Mouse (Mus musculus) hindbrain, embryonic 15.5 days (tissue): Measurements from ENCODE around the gene Mttp. TPM values are rescaled to one million over a fixed set of nuclear protein-coding genes. Genes with fewer than 3 reads are reported as not detected.
A peak's percentile ranks its signal among the peaks of the same experiment; 100 is the strongest.

Source experiments
- ATAC-seq: fragments of 200-750 bp; cut with Nextera tagmentation; 2 replicates; pipeline ENCODE4 v1.8.0; 2017; ENCODE audit warnings: low read depth, moderate number of reproducible peaks, moderate TSS enrichment; ENCODE audit not compliant: low FRiP score
- H3K27ac ChIP-seq: fragments of 300-500 bp; sonication (generic); replicated peaks from 2 replicates; pipeline ENCODE4 v1.5.1; 2015; ENCODE audit warnings: mild to moderate bottlenecking, inconsistent platforms
- H3K27me3 ChIP-seq: fragments of 300-500 bp; sonication (generic); 2 replicates; pipeline ENCODE4 v1.6.1; 2015; ENCODE audit warnings: control low read depth, inconsistent platforms
- H3K36me3 ChIP-seq: fragments of 300-500 bp; sonication (generic); 2 replicates; pipeline ENCODE4 v1.6.1; 2015; ENCODE audit warnings: control low read depth, inconsistent platforms
- H3K4me1 ChIP-seq: fragments of 300-500 bp; sonication (generic); replicated peaks from 2 replicates; pipeline ENCODE4 v1.6.1; 2015; ENCODE audit warnings: control low read depth, inconsistent platforms
- H3K4me2 ChIP-seq: fragments of 300-500 bp; sonication (generic); 2 replicates; pipeline ENCODE4 v1.6.1; 2015; ENCODE audit warnings: moderate library complexity, mild to moderate bottlenecking, inconsistent platforms
- H3K4me3 ChIP-seq: fragments of 300-500 bp; sonication (generic); 2 replicates; pipeline ENCODE4 v1.5.1; 2015; ENCODE audit warnings: mild to moderate bottlenecking, inconsistent platforms
- H3K9ac ChIP-seq: fragments of 300-500 bp; sonication (generic); 2 replicates; pipeline ENCODE4 v1.6.1; 2015; ENCODE audit warnings: inconsistent platforms
- H3K9me3 ChIP-seq: fragments of 300-500 bp; sonication (generic); 2 replicates; pipeline ENCODE4 v1.6.1; 2016; ENCODE audit warnings: control low read depth, inconsistent platforms
- WGBS: fragments of 180-500 bp; shearing (Covaris S2); methylation state at CpG from one replicate; pipeline ENCODE4 v1.1.7; 2015; 5-methylcytosine and 5-hydroxymethylcytosine counted together
- polyA plus RNA-seq: library from polyadenylated mRNA; unstranded; fragments of >200 nt; fragmentation: Nextera tagmentation; extraction: Ambion mirVana; gene quantifications from 2 replicates; pipeline ENCODE4 v1.2.1, GENCODE M21; 2015

Gene Mttp
- polyA plus RNA-seq, 1 experiment from 2014 or later, result 9.5 TPM

DNA sequence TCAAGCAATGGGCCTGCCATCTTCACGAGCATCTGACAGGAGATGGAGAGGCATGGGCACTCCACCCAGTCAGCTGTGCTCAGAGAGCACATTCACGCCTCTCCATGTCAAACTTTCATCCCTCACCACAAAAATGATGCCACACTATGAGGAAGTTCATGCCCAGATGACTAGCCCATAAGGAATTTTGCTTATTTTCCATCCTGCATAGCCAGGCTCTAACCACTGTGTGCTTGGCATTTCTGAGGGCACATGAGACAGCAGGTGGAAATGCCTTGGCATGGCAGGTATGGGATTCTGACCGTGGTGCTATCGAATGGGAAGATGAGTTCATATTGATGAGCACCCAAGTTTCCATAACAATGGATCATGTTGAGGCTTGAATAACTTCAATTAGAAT is 41.1 kb downstream of the Mttp start:
- H3K9ac ChIP-seq, result no peak overlapping the region
- H3K27me3 ChIP-seq, result no peaks in the 10 kb centered on the region
- H3K27ac ChIP-seq, result no peak overlapping the region
- 95% methylated on average over 4 of the region's 4 CpGs for WGBS
- no peak overlapping the region for H3K4me2 ChIP-seq
- H3K4me1 ChIP-seq, result no peaks in the 10 kb centered on the region
- no peak overlapping the region for H3K4me3 ChIP-seq
- ATAC-seq, result no peak
- no peaks in the 10 kb centered on the region for H3K9me3 ChIP-seq
- no peaks in the 10 kb centered on the region for H3K36me3 ChIP-seq

DNA sequence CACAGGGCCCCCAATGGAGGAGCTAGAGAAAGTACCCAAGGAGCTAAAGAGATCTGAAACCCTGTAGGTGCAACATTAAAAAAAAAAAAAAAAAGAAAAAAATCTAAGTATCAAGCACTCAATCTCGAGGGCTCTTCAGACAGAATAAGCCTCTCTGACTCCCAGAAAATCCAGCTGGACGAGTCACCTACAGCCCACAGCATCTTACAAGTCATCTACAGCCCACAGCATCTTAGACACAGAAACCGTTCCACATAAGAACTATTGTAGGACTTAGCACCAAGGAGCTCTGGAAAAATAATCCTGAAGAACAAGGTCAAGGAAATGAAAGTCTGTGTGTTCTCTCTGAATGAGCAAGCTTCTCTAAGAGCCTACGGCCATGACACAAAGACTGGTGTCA is 42.8 kb downstream of the Mttp start:
- Histone ChIP-seq H3K36me3 (no peaks in the 10 kb centered on the region), H3K27ac (no peak overlapping the region), H3K4me2 (no peak overlapping the region), H3K9me3 (no peaks in the 10 kb centered on the region), H3K4me1 (no peaks in the 10 kb centered on the region), H3K9ac (no peak overlapping the region), H3K4me3 (no peak overlapping the region), H3K27me3 (no peaks in the 10 kb centered on the region)
- WGBS, result 94% methylated on average over 4 of the region's 4 CpGs
- ATAC-seq, result no peak

DNA sequence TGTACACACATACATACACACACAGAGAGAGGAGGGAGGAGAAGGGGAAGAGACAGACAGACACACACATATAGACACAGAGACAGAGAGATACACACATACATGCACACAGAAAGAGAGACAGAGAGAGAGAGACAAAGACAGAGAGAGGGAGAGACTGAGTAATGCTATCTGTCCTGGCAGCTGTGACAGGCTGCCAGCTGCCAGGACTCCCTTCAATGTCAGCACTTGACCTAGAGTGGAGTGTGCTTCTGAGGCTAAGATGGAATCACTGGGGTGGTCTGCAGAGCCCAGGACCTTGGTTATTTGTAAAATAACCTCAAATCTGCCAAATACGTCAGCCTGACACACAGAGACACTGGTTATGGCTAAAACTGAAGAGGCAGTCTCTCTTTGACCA is 47.0 kb downstream of the Mttp start:
- Histone ChIP-seq H3K4me1 (0 out of 2 replicates have a peak, but pooled peaks cover 7% of the 10 kb centered on the region), H3K9me3 (no peaks in the 10 kb centered on the region), H3K27me3 (no peaks in the 10 kb centered on the region), H3K36me3 (no peaks in the 10 kb centered on the region), H3K27ac (no peak overlapping the region), H3K4me2 (no peak overlapping the region), H3K4me3 (no peak overlapping the region), H3K9ac (peak overlapping the region; percentile 3; the same call in 1 of the 2 replicates)
- 87% methylated on average over 1 of the region's 1 CpGs for WGBS
- ATAC-seq, result no peak

DNA sequence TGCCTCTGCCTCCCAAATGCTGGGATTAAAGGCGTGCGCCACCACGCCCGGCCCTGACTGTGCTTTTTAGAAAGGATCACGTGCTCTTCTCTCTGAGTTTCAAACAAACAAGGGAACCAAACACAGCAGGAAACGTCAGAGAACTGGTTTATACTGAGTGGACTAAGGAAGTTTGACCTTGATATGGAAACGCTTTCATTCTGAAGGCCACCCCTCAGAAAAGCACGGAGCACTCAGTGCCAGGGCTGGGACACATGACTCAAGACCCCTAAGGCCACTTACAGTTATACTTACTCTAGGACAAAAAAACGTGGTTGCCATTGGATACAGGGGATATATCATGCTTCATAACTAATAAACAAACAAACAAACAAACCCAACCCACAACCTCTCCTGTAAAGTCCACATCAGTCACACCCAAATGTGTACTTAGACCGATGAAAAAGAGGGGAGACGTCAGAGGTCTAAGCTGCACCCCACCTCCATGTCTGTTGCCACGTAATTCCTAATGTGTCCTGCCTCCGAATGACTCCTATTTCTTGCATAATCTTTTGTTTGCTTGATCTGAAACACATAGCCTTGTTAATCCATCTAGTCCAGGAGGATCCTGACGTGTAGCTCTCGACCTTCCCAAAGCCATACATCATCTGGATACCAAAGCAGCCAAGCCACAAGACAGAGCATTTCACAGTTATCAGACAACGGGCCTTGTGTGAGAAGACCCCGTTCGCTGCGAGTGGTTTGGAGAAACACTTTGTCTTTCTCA is 48.3 kb downstream of the Mttp start:
- Histone ChIP-seq H3K4me3 (no peak overlapping the region), H3K27ac (no peak overlapping the region), H3K9me3 (no peaks in the 10 kb centered on the region), H3K9ac (no peak overlapping the region), H3K4me1 (0 out of 2 replicates have a peak, but pooled peaks cover 7% of the 10 kb centered on the region), H3K36me3 (no peaks in the 10 kb centered on the region), H3K27me3 (no peaks in the 10 kb centered on the region), H3K4me2 (no peak overlapping the region)
- ATAC-seq, result no peak
- WGBS, result 77% methylated on average over 19 of the region's 19 CpGs

DNA sequence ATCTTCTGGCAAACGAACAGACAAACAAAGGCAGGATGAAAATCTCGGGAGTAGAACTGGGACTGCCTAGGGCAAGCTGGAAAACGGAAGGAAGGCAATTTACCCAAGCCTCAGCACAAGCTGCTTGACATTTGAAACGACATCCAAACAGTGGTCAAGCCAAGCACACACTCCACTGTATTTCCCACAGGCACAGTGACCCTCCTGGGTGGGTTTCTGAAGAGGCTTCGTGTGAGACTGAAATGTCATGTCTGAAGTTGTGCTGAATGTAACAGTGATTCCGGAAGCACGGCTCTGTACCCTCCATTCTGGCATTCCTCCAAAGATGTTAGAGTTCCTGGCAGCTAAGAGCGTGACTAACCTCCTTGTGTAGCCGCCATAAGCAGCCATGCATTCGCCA is 49.0 kb downstream of the Mttp start:
- Histone ChIP-seq H3K27me3 (no peaks in the 10 kb centered on the region), H3K9ac (no peak overlapping the region), H3K27ac (peak overlapping the region; percentile 55; the same call in 1 of the 2 replicates), H3K4me3 (no peak overlapping the region), H3K4me1 (0 out of 2 replicates have a peak, but pooled peaks cover 7% of the 10 kb centered on the region), H3K4me2 (no peak overlapping the region), H3K36me3 (no peaks in the 10 kb centered on the region), H3K9me3 (no peaks in the 10 kb centered on the region)
- ATAC-seq, result peak; percentile 79
- 42% methylated on average over 10 of the region's 10 CpGs for WGBS

DNA sequence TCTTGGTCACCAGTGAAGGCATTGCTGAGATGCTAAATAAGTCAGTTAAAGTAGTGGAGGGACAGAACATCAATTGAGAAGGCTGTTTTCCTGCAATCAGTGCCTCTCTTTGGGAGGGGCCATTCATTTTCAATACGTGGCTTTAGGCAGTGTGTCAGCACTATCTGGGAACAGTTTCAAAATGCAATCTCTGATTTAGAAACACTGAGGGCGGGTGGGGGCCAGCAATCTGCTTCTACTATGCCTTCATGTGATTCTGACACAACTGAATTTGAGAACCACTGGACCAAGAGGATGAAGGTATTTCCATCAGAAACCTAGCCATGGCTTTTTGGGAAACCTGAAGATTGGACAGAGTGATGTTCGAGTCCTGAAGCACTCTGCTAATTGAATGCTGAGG is 49.5 kb downstream of the Mttp start:
- Histone ChIP-seq H3K4me2 (no peak overlapping the region), H3K9ac (no peak overlapping the region), H3K4me1 (0 out of 2 replicates have a peak, but pooled peaks cover 7% of the 10 kb centered on the region), H3K4me3 (no peak overlapping the region), H3K27me3 (no peaks in the 10 kb centered on the region), H3K36me3 (no peaks in the 10 kb centered on the region), H3K9me3 (no peaks in the 10 kb centered on the region), H3K27ac (peak overlapping the region; percentile 55; the same call in 1 of the 2 replicates)
- WGBS, result 76% methylated on average over 3 of the region's 3 CpGs
- no peak for ATAC-seq

DNA sequence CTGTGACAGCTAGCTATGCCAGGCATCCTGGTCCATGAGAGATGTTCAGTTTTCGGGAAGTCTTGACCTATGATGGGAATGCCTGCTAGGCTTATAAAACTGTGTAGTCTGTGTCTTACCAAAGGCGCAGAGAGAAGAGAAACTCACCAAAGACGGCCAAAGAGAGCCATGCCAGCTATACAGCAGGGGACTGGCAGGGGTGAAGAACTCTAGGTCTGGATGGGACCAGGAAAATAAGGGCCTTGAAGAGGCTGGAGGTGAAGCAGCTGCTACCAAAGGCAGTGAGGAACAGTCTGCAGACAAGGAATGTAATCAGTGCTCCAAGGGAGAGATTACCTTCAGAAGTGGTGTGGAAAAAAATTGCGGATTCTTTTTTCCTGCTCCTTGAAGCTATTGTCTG is 60.9 kb downstream of the Mttp start:
- H3K9me3 ChIP-seq, result no peaks in the 10 kb centered on the region
- peaks cover 4% of the 10 kb centered on the region; the same call in 1 of the 2 replicates for H3K4me1 ChIP-seq
- no peaks in the 10 kb centered on the region for H3K36me3 ChIP-seq
- WGBS, result 81% methylated on average over 4 of the region's 4 CpGs
- H3K4me3 ChIP-seq, result no peak overlapping the region
- no peak overlapping the region for H3K9ac ChIP-seq
- no peak for ATAC-seq
- H3K4me2 ChIP-seq, result no peak overlapping the region
- H3K27ac ChIP-seq, result no peak overlapping the region
- 0 out of 2 replicates have a peak, but pooled peaks cover 2% of the 10 kb centered on the region for H3K27me3 ChIP-seq

DNA sequence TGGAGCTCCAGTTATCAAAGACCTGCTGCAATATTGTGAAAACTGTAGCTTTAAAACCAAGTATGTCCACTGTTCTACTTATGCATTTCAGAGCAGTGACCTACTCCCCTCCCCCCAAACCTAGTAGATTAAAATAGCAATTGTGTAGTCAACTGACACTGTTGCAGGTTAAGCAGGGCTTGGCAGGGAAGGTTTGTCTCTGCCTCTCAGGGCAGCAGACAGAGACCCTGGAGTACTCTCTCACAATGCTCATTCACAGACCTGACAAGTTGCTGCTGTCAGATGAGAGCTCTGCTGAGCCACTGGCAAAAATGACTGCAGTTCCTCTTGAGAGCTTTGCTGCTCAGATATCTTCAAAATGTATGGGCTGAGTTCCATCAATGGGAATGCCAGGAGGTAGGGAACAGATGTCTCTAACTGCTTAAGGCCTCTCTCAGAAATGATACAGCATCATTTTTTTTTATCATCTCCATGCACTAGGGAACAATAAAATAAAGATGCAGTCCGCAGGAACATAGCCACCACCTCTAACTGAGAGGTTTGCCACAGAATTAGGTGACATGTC is 61.6 kb downstream of the Mttp start:
- Histone ChIP-seq H3K9me3 (no peaks in the 10 kb centered on the region), H3K4me2 (no peak overlapping the region), H3K27ac (no peak overlapping the region), H3K9ac (no peak overlapping the region), H3K36me3 (no peaks in the 10 kb centered on the region), H3K4me3 (no peak overlapping the region), H3K4me1 (peaks cover 4% of the 10 kb centered on the region; the same call in 1 of the 2 replicates), H3K27me3 (0 out of 2 replicates have a peak, but pooled peaks cover 2% of the 10 kb centered on the region)
- ATAC-seq, result no peak
- WGBS, result 67% methylated on average over 1 of the region's 1 CpGs

DNA sequence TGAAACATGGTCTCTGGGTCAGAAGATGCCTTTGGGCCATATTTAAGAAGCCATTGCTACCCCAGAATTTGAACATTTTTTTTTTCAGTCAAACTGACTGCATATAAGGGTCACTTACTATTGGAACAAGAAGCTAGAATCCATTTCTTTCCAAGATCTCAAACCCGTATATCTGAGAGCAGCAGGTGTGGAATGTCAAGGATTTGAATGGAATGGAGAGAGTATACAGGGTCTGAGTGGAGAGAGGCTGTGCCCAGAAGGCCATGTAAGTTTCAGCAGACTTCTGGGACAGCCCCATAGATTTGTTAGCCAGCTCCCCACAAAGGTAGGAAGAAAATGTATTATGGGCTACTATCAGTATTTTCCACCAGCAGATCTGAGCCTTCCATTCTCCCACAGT is 66.1 kb downstream of the Mttp start:
- H3K36me3 ChIP-seq, result no peaks in the 10 kb centered on the region
- no peaks in the 10 kb centered on the region for H3K9me3 ChIP-seq
- H3K27ac ChIP-seq, result no peak overlapping the region
- H3K27me3 ChIP-seq, result no peaks in the 10 kb centered on the region
- no peak for ATAC-seq
- H3K9ac ChIP-seq, result no peak overlapping the region
- no peak overlapping the region for H3K4me3 ChIP-seq
- WGBS, result 85% methylated on average over 1 of the region's 1 CpGs
- peaks cover 4% of the 10 kb centered on the region; the same call in 1 of the 2 replicates for H3K4me1 ChIP-seq
- H3K4me2 ChIP-seq, result no peak overlapping the region

DNA sequence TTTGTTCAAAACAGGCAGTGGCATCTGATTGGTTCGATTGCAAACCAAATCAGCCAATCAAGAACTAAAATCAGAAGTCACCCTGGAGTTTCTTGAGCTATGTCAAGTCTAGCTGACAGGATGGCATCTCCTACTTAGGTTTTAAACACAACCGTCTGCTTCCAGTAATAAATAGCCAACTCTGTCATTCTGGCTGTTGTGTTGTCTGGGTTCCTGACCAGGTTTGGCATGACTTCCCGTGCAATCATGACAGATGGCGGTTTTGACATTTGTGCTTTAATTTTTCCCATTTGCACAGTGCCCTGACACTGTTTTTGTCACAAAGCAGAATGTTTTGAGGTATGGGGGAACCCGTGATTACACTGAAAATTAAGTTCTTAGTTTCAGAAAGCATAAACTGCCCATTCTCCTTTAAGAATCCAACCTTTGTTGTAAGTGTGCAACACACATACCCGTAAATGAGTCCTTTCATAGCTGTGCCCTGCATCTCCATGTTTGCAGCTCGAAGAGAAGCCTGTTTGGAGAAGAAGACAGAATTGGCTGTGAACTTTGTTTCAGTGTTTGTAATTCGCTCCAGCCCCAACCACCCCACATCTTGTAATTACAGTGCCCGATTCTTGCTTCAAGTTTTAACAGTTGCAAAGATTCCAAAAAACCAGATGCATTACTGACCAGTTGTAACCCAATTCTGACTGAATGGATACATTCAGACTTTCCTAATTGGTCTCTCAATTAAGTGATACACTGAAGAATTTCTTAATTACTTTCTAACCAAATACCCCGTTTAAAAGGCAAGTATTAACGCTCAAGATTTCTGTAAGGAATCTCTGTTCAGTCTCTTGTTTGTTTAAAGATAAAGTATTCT is 67.1 kb downstream of the Mttp start:
- 79% methylated on average over 11 of the region's 11 CpGs for WGBS
- no peaks in the 10 kb centered on the region for H3K4me1 ChIP-seq
- no peak overlapping the region for H3K27ac ChIP-seq
- H3K36me3 ChIP-seq, result no peaks in the 10 kb centered on the region
- no peaks in the 10 kb centered on the region for H3K9me3 ChIP-seq
- H3K9ac ChIP-seq, result no peak overlapping the region
- no peak overlapping the region for H3K4me3 ChIP-seq
- H3K27me3 ChIP-seq, result no peaks in the 10 kb centered on the region
- no peak for ATAC-seq
- no peak overlapping the region for H3K4me2 ChIP-seq

DNA sequence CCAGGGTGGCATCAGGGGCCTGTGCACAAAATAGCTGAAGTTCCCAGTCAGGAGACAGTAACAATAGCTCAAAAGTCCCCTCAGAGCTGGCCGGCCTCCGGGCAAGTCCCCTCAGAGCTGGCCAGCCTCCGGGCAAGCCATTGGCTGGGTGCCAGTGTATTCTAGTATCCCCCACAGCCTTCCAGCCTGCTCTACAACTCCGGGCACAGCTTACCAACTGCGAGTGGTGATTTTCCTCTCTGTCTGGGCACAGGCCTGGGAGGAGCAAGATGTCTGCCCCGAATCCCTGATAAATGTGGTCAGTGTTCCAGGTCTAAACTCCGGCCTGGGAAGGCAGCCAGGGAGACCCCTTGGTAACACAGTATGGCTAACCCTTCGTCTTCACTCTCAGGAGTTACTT is 69.6 kb downstream of the Mttp start:
- peak; percentile 91 for ATAC-seq
- no peak overlapping the region for H3K4me2 ChIP-seq
- no peaks in the 10 kb centered on the region for H3K9me3 ChIP-seq
- no peak overlapping the region for H3K4me3 ChIP-seq
- no peak overlapping the region; the same call in 1 of the 2 replicates for H3K27ac ChIP-seq
- no peaks in the 10 kb centered on the region for H3K36me3 ChIP-seq
- H3K4me1 ChIP-seq, result 0 out of 2 replicates have a peak, but pooled peaks cover under 1% of the 10 kb centered on the region
- no peaks in the 10 kb centered on the region for H3K27me3 ChIP-seq
- no peak overlapping the region for H3K9ac ChIP-seq
- WGBS, result 43% methylated on average over 8 of the region's 8 CpGs

DNA sequence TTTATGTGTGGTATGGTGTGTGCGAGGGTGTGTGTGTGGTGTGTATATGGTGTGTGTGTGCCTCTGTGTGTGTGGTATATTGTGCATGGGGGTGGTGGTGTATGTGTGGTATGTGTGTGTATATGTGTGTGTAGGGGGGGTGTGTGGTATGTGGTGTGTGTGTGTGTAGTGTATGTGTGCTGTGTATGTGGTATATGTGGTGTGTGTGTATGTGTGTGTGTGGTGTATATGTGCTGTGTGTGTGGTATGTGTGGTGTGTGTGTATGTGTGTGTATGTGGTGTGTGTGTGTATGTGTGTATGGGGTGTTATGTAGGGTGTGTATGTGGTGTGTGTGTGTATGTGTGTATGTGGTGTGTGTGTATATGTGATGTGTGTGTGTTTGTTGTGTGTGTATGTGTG is 70.6 kb downstream of the Mttp start:
- Histone ChIP-seq H3K36me3 (no peaks in the 10 kb centered on the region), H3K9ac (no peak overlapping the region), H3K27ac (no peak overlapping the region), H3K4me2 (no peak overlapping the region), H3K4me3 (no peak overlapping the region), H3K4me1 (0 out of 2 replicates have a peak, but pooled peaks cover 4% of the 10 kb centered on the region), H3K9me3 (no peaks in the 10 kb centered on the region), H3K27me3 (no peaks in the 10 kb centered on the region)
- 97% methylated on average over 1 of the region's 1 CpGs for WGBS
- ATAC-seq, result no peak
